Mouse (Mus musculus) embryo, embryonic 10.5 days (tissue): ENCODE data around the gene Wwc1.
A peak's percentile ranks its signal among the peaks of the same experiment; 100 is the strongest.

Experiments
- DNase-seq: peaks from one replicate; pipeline ENCODE4 v3.0.0-alpha.2; 2015; ENCODE audit warnings: low spot score

The Wwc1 gene

DNA sequence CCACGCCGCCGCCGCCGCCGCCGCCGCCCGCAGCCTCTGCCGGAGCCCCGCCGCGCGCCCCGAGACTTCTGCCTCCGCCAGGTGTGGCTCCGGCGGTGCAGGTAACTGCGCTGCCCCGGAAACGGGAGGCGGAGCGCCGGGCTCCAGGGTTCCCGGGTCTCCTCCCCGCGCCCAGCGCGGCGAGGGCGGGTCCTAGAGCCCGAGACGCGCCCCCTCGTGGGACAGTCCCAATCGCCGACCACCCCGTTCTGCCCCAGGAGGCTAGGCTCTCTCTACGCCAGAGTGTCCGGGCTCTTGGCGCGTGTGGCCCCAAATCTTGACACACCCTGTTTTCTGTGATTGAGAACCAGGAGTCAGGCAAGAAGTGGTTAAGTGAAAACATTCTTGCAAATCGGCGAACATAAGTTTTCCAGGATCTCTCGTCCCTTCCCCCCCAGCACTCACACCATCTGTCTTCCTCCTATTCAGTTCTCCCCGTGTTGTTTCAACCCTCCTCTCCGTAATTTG is at the start of gene Wwc1:
Gene Wwc1 (minus strand): TSS at position 117 of the 507 bp plus-strand sequence.
- DNase-seq = peak; percentile 85

DNA sequence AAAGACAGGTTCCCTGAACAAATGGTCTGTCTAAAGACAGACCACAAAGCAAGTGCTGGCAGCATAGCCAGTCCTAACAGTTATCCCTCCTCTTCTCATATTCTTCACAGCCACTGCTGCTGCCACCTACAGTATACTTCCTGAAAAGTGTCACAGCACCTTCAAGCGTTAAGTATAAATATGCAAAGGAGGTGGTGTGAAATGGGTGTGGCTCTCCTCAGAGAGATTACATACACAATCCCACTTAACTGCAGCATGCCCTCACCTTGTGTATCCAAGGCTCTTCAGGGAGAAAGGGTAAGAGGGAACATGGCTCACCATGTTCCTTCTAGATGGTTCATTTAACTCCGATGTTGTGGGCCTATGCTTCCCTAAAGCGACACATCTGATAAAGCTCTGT is 39.7 kb upstream of the Wwc1 start:
- no peak for DNase-seq

DNA sequence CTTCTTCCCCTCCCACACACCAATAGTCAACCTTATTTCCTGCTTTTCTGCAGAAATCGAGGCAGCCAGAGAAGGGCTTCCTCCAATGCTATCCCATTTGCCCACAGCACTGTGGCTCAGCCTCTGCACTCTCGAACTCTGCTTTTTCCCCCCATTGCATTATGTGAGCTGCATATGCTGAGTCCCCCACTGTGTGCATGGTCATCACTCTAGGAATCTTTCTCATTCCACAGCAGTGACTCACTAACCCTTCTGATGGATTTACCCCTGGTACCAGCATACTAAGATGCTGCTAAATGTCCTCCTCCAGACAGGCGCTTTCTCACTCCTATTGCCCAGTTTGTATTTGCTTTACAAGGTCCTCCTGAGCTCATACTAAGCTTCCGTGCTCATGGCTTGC is 32.9 kb upstream of the Wwc1 start:
- DNase-seq = no peak

DNA sequence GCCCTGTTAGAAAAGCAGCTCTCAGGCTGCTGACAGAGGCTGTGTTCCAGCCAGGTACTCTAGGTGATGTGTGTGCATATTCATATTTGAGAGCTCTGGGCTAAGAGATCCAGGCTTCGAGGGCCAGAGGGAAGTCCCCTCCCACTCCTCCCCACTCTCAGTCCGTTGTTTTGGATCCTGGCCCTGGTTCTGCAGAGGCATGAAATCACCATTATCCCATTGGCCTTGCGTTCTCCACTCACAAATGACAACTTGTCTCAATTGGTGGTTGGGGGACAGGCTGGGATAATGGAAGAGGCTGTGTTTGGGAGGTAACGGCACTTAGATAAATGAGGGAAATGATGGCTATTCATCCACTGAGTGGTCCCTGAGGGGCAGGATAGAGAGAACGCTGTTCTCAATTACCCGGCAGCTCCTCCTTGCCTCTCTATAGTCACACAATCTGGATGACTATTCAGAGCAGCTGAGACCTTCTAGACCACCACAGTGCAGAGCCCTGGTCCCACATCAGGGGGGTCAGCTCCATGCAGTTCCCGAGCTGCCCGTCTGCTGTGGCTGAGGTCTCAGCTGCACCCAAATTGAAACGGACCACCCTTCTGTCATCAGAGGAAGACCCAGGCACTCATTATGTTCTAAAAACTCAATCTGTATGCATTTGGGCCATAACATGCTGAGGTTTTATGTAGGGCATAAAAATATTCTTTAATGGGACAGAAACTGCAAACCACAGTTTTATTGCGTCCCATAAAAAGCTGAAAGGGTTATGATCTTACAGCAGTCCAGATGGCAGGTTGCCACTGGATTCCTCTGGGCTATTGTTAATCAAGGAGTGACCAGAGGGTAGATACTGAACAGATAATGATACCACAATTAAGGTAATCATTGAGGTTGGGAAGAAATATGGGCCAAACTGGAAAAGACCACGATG is 29.2 kb upstream of the Wwc1 start:
- DNase-seq = no peak

DNA sequence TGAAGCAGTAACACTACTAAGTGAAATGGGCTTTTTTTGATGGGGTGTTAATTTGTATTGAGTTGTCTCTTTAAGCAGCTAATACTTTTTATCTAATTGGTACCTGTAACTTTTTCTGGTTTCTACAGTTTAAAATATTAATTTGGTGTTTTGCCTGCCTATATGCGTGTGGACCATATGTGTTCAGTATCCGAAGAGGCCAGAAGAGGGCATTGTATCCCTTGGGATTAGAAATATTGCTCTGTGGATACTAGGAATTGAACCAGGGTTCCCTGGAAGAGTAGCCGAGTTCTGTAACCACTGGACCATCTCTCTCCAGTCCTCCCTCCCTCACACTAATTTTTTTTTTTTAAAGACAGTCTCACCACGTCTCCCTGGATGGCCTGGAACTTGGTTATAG is 22.6 kb upstream of the Wwc1 start:
- no peak for DNase-seq

DNA sequence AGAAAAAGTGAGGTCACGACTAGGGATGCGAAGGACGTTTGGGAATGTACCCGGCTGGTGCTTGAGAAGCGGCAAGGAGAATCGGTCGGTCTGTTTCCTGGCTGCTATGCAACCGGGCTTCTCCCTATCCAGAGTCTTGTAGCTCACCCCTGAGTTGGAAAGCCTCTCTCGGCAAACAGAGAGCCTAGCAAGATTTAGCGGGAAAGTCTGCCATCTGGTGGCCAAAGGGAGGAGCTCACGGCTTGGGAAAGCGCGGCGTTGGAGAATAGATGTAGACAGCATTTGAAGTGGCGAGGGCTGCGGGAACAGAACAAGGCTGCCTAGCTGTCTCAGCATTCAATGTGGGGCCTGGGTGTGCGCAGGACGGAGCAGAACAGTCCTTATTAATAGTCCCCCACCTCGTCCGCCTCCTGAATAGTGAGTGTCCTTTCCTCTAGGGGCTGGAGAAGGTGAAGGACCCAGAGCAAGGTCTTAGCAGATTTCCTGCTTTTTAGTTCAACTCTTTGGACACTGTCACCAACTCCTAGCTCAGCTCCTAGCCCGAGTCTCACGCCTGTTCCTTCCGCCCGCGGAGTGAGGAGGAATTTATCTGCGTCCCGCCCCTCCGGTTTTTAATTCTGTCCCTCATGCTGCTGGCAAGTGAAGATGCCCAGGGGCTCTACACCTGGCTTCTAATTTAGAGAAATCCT is 21.1 kb upstream of the Wwc1 start:
- DNase-seq = peak; percentile 99

DNA sequence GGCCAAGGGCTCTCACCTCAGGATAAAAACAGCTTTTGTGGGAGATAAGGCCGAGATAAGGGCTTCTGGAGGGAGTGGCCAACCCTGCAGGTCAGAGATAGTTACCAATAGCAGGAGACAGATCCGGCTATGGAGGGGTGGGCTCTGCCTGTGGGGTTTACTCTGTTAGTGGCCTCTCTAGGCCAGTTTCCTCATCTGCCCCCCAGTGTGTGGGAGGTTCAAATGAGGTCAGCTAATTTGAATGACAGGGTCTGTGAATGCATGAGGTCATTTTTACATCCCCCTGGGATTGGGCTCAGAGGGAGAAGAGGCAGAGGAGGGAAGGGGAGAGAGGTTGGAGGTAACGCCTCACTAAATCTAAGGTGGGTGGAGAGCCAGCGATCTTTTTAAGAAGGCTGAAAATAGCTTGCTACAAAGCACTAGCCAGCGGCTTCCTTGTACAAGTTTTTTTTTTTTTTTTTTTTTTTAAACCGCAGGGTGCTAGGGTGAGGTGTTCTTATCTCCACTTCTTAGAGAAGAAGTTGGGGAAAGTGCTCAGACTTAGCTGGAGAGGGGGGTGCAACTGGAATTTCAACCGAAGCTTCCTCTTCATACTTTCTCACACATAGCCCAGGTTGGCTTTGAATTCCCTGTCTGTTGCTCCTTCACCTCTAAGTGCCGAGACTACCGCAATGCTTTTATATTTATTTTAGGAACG is 20.4 kb upstream of the Wwc1 start:
- DNase-seq = peak; percentile 54

DNA sequence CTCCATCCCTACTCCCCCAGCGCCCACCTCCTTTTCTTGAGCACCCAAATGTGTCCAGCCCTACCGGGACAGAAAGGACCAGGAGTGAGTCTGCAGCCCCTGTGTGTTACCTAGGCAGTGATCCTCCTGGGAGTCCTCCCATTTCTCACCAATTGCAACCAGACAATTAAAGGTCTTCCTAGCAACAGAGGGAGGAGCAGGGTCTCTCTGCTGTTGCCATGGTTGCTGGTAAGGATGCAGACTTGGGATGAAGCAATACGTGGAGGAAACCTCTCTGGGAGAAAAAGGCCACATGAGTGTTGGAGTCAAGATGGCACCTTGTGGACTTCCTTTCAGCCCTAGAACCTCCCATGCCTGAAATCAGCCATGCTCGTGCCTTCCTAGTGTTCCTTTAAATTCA is 19.7 kb upstream of the Wwc1 start:
- DNase-seq = peak; percentile 53

DNA sequence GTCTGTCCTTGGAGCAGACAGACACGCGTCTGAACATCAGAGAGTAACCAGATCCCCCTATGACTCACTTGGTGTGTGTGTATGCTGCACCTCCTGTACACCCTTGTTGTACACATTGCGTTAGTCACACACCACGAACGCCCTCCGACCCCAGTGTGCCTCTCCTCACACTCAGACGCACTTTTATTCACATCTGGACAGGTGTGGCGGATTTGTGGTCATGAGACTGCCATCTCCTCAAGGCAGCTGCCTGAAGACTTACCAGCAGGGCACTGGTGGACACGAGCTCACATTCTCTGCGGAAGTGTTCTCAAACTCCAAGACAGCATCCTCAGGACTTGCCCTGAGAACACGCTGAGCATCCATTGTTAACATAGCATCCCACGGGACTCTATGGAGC is 17.7 kb upstream of the Wwc1 start:
- DNase-seq = no peak

DNA sequence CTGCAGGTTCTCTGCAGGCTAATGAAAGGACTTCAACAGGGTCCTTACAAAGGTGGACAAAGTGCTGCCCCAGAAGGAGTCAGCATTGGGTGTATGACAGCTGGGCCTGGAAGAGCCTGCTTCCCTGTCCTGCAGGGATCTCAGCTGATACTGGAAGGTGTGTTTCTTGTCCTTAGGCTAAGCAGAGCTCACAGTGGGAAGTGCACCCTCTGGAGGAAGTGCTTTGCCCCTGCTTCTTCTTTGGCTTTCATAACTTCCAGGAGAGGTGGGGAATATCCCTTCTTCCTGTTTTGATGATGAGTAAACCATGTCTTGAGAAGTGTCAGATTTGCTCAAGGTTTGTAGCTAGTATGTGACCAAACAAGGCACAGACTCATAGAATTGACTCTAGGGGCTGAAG is 15.0 kb upstream of the Wwc1 start:
- DNase-seq = no peak

DNA sequence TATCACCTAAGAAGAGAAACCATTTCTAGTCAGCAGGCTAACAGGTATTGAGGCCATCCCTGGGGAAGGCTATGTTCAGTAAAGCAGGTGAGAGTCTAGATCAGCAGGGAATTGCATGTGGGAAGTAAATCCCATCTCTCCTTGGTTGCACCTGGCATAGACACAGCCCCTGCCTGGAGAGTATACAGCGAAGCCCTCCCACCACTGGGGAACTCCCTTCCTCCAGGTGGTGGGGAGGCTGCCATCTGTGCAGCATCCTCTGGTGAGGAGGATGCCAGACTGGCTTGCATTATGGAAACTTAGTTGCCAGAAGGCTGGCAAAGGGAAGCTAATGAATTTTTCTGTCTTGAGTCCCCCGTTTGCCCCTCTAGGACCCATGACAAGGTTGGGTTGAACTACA is 11.5 kb upstream of the Wwc1 start:
- DNase-seq = no peak

DNA sequence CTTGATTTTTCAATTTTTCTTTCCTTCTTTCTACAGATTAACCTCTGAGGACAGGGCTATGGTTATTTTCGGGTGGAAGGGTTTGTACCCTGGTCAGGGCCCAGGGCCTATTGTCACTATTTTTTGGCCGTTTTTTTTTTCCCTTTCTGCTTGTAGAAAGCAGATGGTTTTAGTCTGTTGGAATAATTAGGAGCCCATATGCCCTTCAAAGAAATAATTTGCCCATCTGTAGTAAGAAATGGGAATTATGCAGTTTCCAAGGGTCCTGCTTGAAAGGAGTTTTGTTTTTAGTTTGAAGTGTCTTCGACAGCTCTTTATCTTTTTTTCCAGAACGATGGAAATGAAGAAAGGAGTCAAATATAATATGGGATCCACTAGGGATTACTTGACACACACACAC is 9.6 kb upstream of the Wwc1 start:
- DNase-seq = no peak

DNA sequence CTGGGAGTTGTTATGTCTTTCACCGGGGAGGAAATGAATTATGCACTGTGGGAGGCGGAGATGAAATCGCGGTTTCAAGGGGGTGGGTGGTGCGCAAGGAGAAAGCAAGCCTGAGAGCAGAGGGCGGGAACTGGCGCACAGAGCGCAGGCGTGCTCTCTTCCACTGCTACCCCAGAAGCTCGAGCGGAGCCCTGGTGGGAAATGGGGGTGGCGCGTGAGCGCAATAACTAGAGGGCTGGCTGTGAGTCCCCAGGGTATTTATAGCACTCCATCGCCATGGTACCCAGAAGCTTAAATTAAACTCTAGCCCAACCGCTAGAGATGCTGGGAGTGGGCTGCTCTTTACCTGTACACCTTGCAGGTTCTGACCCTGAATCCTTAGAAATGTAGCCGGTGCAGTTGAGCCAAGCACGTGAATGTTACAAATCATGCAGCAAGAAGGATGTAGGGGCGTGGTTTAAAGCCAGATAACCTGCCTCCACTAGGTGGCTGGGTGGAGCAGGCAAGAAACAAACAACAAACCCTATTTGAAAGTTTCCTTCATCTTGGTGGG is 5.6 kb upstream of the Wwc1 start:
- DNase-seq = peak; percentile 55

DNA sequence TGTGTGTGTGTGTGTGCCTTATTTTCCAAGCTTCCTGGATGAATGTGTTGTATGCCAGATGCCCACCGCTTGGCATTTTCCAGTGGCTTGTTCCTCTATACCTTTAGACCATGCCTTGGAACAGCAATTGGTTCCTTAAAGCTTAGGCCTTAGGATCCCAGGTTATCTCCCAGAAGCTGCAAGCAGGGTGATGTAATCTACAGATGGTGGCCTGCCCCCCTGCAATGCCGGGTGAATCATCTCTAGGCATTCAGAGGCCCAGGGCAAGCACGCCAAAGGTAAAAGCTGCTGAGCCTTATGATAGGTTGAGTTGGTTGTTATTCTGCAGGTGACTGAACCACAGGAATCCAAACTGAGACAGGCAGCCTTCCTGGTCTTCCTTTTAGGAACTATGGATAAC is 2.4 kb upstream of the Wwc1 start:
- no peak for DNase-seq

DNA sequence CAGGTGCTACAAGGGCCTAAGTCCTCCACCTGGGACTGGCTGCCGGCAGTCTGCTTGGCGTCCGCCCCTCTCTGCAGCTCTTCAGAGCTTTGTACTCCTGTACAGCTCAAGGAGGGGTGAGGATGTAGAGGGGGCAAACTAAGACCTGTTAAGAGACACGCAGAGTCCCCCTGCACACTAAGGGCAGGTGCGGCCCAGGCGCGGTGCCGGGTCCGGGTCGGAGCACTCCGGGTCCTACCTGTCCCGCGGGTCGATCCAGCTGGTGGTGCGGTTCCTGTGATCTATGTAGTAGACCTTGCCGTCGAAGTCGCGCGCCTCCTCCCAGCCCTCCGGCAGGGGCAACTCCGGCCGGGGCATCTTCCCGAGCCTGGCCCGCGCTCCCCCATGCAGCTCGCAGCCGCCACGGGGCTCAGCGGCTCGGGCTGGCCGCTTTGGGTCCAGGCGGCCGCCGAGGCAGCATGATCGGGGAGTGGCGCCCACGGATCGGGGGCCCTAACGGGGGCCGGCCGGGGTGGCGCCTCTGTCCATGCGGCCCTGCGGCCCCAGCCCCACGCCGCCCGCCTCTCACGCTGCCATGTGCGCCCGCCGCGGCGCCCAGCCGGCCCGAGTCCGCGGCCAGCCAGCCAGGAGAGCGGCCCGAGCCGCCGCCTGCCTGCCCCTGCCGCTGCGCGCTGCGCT is 455 bp downstream of the Wwc1 start:
- peak; percentile 42 for DNase-seq

DNA sequence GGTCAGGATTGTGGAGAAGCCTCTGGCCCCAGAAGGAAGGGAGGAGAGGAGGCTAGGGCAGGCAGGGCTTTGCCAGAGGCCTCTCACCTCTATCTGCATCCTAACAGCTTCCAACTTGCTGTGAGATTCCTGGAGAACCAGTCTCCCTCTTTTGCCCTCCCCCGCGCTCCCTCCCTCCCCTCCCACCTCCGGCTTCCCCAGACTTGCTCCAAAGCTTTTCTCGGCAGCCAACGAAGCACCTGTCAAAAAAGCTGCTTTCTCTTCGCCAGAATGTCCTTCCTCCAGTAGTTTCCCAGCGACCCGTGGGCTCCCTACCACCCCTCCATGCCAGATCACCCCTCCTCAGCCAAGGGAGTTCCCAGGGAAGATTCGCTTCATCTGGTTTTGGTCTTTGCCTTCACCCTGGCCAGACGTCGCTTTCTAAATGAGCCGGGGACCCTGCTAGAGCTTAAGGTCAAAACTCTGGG is 1.0 kb downstream of the Wwc1 start:
- no peak for DNase-seq

DNA sequence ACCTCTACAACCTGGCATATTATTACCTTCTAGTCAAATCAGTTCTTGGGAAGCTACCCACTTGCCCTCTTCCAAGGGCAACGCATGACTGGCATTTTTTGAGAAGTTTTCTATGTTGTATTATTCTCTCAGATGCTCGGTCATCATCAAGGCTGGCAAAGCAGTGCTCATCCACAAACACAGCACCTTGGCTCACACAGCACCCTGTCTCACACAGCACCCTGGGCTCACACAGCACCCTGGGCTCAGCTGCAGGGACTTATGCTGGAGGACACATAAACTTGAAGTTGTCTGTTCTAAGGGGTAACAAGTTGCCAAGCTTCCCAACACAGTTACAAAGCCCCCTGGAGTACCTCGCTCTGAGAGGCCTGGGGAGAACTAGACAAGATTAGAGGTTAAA is 2.5 kb downstream of the Wwc1 start:
- no peak for DNase-seq

DNA sequence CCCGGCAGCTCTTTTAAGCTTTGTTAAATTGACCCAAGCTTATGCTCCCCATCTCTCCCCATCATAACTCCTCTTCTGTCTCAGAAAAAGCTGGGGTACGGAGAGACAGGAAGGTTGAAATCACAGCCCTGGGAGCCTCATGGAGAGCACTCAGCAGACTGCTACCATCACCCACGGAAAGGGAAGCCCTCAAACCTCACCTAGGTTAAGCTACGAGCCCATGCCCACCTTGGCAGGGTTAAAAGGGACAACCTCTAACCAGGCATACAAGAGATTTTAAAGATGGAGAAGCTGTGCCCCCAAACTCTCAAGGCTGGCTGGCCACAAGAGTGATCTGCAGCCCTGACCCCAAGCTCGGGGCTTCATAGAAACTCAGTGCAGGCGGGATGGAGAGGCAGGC is 3.2 kb downstream of the Wwc1 start:
- DNase-seq = no peak

DNA sequence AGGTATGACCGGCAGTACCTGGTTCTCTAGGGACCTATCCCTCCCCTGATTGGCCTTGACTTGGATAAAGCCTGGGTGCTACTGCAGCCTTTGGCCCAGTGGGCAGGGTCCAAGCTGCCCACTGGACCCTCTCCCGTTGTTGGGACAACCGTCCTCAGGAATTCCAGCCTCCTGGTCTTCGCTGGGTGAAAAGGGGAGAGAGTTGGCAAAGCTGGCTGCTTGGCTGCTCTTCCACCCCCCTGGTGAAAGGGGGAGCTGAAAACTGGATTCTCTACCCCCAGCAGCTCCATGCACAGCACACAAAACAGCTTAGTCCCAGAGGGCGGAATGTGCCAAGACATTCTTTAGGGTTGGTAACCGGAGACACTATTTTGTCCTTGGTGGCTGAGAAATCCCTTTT is 3.8 kb downstream of the Wwc1 start:
- peak; percentile 30 for DNase-seq

DNA sequence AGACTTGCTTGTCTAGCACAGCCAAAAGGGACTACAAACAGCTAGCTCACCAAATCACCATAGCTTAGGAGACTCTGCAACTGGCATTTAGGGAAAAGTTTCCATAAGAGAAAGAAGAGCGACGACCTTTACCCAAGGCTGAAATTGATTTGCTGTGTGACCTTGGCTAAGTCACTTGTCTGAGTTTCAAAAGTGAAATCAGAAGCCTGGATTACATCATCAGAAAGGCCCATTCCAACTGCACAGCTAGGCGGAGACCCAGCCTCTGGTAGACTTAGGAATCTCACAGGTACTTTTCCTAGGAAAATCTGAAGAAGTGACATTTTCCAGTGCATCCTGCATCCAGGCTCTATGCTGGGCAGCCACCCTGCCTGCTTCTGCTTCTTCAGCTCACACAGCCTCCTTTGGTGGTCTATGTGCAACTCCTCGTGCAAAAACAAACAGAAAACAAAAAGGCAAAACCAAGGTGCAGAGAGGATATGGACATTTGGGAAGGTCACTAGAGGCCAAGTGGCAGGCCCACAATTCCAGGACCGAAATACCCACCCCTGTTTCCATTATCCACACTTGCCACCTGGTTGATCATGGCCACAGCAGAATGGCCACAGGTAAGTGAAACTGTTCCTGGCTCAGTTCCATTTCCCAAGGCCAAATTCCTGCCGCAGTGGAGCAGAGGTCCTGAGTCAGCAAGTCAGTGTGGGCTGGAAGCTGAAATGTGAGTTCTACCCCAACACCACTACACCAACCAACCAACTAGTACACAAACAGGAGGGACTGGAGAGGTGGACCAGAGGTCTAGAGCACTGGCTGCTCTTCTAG is 5.5 kb downstream of the Wwc1 start:
- DNase-seq = no peak

DNA sequence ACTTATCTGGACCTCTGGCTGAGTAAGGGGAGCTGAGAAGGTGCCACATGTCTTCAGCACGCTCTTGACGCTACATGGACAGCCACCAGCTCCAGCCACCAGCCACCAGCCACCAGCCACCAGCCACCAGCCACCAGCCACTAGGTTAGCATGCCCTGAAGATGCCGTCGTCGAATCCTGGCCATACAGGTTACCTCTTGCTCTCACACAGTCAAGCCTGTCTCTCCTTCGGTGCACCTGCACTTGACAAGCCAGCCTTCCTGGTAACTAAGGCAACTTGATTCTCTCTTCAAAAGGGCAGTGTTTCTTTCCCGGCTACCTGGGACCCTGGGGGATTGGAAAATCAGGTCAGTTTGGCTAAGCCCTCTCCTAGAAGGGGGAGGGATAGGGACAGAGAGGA is 7.2 kb downstream of the Wwc1 start:
- no peak for DNase-seq
